Mouse (Mus musculus) liver, adult 2 months (tissue): ENCODE measurements around the gene Glt28d2. TPM values are rescaled to one million over a fixed set of nuclear protein-coding genes. Genes with fewer than 3 reads are reported as not detected.

ENCODE experiments used
- DNase-seq: peaks from one replicate; pipeline ENCODE4 v3.0.0-alpha.2; 2011; ENCODE audit warnings: low read depth, low spot score; ENCODE audit errors: extremely low read depth
- H3K27ac ChIP-seq: fragments of 200-500 bp; replicated peaks from 2 replicates; pipeline ENCODE4 v1.5.1; 2012; ENCODE audit warnings: low read depth, mild to moderate bottlenecking, control low read depth, inconsistent platforms, low read length; ENCODE audit not compliant: insufficient read depth
- H3K27me3 ChIP-seq: fragments of 200-500 bp; 2 replicates; pipeline ENCODE4 v1.6.1; 2012; ENCODE audit warnings: mild to moderate bottlenecking, moderate library complexity, low read length, inconsistent platforms; ENCODE audit not compliant: control insufficient read depth, insufficient read depth
- H3K36me3 ChIP-seq: fragments of 200-500 bp; 2 replicates; pipeline ENCODE4 v1.6.1; 2012; ENCODE audit warnings: low read length, inconsistent platforms; ENCODE audit not compliant: control insufficient read depth, insufficient read depth
- H3K4me1 ChIP-seq: fragments of 200-500 bp; 2 replicates; pipeline ENCODE4 v1.6.1; 2011; ENCODE audit warnings: low read length; ENCODE audit not compliant: control insufficient read depth, insufficient read depth
- H3K4me3 ChIP-seq: fragments of 200-500 bp; 2 replicates; pipeline ENCODE4 v1.5.1; 2011; ENCODE audit warnings: low read depth, mild to moderate bottlenecking, control low read depth, low read length, moderate library complexity; ENCODE audit not compliant: insufficient read depth
- H3K79me2 ChIP-seq: fragments of 200-500 bp; 2 replicates; pipeline ENCODE4 v1.6.1; 2012; ENCODE audit warnings: inconsistent platforms, mild to moderate bottlenecking, low read length, moderate library complexity; ENCODE audit not compliant: control insufficient read depth, insufficient read depth
- H3K9ac ChIP-seq: fragments of 200-500 bp; 2 replicates; pipeline ENCODE4 v1.6.1; 2012; ENCODE audit warnings: low read depth, mild to moderate bottlenecking, control low read depth, inconsistent platforms, low read length
- CTCF ChIP-seq: fragments of 200-500 bp; IDR thresholded peaks from 2 replicates; pipeline ENCODE4 v1.5.1; 2011; ENCODE audit warnings: low read depth, low read length, control low read depth
- POLR2A ChIP-seq: fragments of 200-500 bp; IDR thresholded peaks from 2 replicates; pipeline ENCODE4 v1.6.1; 2011; ENCODE audit warnings: low read length, control low read depth; ENCODE audit not compliant: insufficient read depth; ENCODE audit errors: extremely low read depth
- WGBS: fragments of 180-500 bp; shearing (Covaris S2); methylation state at CpG from one replicate; pipeline ENCODE4 v1.1.7; 2018; 5-methylcytosine and 5-hydroxymethylcytosine counted together
- polyA plus RNA-seq: library from polyadenylated mRNA; depleted of rRNA; stranded (reverse); fragments of >200 nt; gene quantifications from 2 replicates; pipeline ENCODE4 v1.2.3, GENCODE M21; 2012
- total RNA-seq: library from RNA; depleted of rRNA; stranded (reverse); fragments of >200 nt; gene quantifications from 2 replicates; pipeline ENCODE4 v1.2.3, GENCODE M21; 2014

The Glt28d2 gene
- total and polyA plus RNA-seq, 2 experiments: 1.6 to 3.0 TPM

- Histone ChIP-seq H3K4me3 (no peak overlapping the region), H3K36me3 (no peaks in the 10 kb centered on the region), H3K9ac (no peak overlapping the region), H3K4me1 (no peaks in the 10 kb centered on the region), H3K27ac (no peak overlapping the region), H3K79me2 (no peaks in the 10 kb centered on the region), H3K27me3 (no peaks in the 10 kb centered on the region)
- no peak for DNase-seq
- 91% methylated on average over 6 of the region's 6 CpGs for WGBS
- TF ChIP-seq POLR2A (no peak), CTCF (no peak)
Observed at GRCm38 (mm10) chr3:85914806-85915205, 27.5 kb upstream of the Glt28d2 start.

GRCm38 (mm10) chr3:85907136-85907535 is 19.8 kb upstream of the Glt28d2 start:
- 79% methylated on average over 7 of the region's 7 CpGs for WGBS
- H3K36me3 ChIP-seq: no peaks in the 10 kb centered on the region
- H3K4me3 ChIP-seq: no peak overlapping the region
- DNase-seq: no peak
- no peak overlapping the region for H3K27ac ChIP-seq
- H3K79me2 ChIP-seq: no peaks in the 10 kb centered on the region
- no peaks in the 10 kb centered on the region for H3K4me1 ChIP-seq
- no peak overlapping the region for H3K9ac ChIP-seq
- H3K27me3 ChIP-seq: no peaks in the 10 kb centered on the region
- TF ChIP-seq CTCF (no peak), POLR2A (no peak)

DNA sequence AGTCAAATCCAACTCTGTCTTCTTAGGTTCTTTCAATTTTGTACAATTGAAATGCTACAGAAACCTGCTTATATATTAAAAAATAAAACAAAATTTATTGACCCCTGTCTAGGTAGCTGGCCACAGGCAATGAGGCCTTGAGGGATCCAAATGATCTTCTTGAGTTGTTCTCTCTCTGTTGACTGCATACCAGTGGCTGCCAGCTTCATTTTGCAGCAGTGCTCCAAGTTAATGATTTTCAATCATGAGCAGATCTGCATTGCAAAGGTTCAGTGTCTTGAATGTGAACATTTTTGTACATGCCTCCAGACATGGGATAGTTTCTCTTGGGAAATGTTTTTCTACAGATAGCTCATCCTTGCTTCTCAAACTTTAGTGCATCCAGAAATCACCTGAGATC is 17.1 kb upstream of the Glt28d2 start:
- no peaks in the 10 kb centered on the region for H3K79me2 ChIP-seq
- TF ChIP-seq CTCF (no peak), POLR2A (no peak)
- no peaks in the 10 kb centered on the region for H3K36me3 ChIP-seq
- H3K4me3 ChIP-seq: no peak overlapping the region
- no peaks in the 10 kb centered on the region for H3K27me3 ChIP-seq
- H3K27ac ChIP-seq: no peak overlapping the region
- no peak overlapping the region for H3K9ac ChIP-seq
- DNase-seq: no peak
- no peaks in the 10 kb centered on the region for H3K4me1 ChIP-seq

GRCm38 (mm10) chr3:85895020-85895419 is 7.7 kb upstream of the Glt28d2 start:
- no peaks in the 10 kb centered on the region for H3K36me3 ChIP-seq
- 95% methylated on average over 5 of the region's 5 CpGs for WGBS
- H3K4me3 ChIP-seq: no peak overlapping the region
- H3K27ac ChIP-seq: no peak overlapping the region
- no peak overlapping the region for H3K9ac ChIP-seq
- H3K79me2 ChIP-seq: no peaks in the 10 kb centered on the region
- no peak for TF ChIP-seq CTCF
- TF ChIP-seq POLR2A: no peak
- no peak for DNase-seq
- no peaks in the 10 kb centered on the region for H3K4me1 ChIP-seq
- no peaks in the 10 kb centered on the region for H3K27me3 ChIP-seq

DNA sequence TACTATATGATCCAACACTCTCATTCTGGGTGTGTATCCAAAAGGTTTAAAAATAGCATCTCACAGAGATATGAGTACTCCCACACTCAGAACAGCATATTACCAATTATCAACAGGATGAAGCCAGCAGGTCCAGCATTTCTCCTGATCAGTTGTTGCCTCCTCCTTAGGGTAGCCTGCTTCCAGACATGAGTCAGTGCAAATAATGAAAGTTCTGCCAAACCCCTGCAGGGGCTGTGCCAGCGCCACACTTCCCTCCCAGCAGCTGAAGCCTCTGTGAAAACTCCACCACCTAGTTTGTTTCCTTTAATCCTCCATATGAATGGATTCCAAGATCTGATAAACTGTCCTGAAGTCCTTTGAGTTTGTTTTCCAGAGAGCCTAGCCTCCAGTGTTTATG is 4.3 kb upstream of the Glt28d2 start:
- Histone ChIP-seq H3K9ac (no peak overlapping the region), H3K4me1 (peaks cover 4% of the 10 kb centered on the region; the same call in 1 of the 2 replicates), H3K27ac (no peak overlapping the region), H3K4me3 (no peak overlapping the region), H3K79me2 (no peaks in the 10 kb centered on the region), H3K36me3 (no peaks in the 10 kb centered on the region), H3K27me3 (no peaks in the 10 kb centered on the region)
- WGBS: 73% methylated on average over 1 of the region's 1 CpGs
- no peak for TF ChIP-seq POLR2A
- no peak for TF ChIP-seq CTCF
- DNase-seq: no peak

DNA sequence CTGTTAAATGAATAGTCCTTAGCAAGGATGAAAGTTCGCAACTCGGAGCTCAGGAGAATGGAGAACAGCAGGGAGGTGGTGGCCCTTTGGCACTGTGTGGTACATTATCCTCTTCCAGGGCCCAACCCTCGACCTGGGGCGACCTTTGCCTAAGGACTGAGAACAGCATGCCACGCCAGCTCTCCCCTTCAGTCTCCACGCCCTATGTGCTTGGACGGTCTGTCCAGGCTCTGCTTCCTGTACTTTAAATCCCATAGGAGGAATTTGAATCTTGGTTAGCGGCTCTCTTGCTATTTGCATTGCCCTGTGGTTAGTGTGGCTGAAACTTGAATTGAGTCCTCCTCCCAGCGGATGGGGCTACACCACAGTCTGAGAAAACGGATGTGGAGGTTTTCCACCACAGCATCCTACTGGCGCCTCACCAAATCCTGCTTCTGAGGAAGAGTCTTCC is 930 bp upstream of the Glt28d2 start:
- peak; percentile 53 for DNase-seq
- TF ChIP-seq CTCF (no peak), POLR2A (no peak)
- no peaks in the 10 kb centered on the region for H3K27me3 ChIP-seq

More for the DNA sequence above, 930 bp upstream of the Glt28d2 start:
- Histone ChIP-seq H3K4me3 (no peak overlapping the region), H3K36me3 (no peaks in the 10 kb centered on the region), H3K27ac (no peak overlapping the region), H3K79me2 (peaks cover 2% of the 10 kb centered on the region; the same call in 1 of the 2 replicates), H3K9ac (no peak overlapping the region), H3K4me1 (peaks cover 6% of the 10 kb centered on the region)
- 32% methylated on average over 11 of the region's 11 CpGs for WGBS
